Mouse (Mus musculus): ENCODE data around the gene Zkscan1. TPM values are rescaled to one million over a fixed set of nuclear protein-coding genes. Genes with fewer than 3 reads are reported as not detected.
"Not testable (repeated sequence)": the region's sequence is repeated elsewhere in the genome, so short reads cannot be mapped to it uniquely, and the experiment has no call there.

Zkscan1 gene
- total and polyA plus RNA-seq, 3 experiments = 3.7 to 15.3 (median 14.0) TPM

- intact Hi-C loops (cut with DNase I) = no loop called here
- Histone ChIP-seq H3K27ac (no peak overlapping the region), H3K27me3 (ENCODE audit: control insufficient read depth, insufficient read depth, low read length) (no peaks in the 10 kb centered on the region), H3K4me3 (no peak overlapping the region), H3K9ac (ENCODE audit: low read depth, low read length) (no peak overlapping the region), H3K4me1 (ENCODE audit: control insufficient read depth, insufficient read depth, low read length) (no peaks in the 10 kb centered on the region), H3K36me3 (ENCODE audit: control insufficient read depth, insufficient read depth, low read length) (peaks cover 6% of the 10 kb centered on the region), H3K79me2 (replicated peaks; ENCODE audit: control insufficient read depth, insufficient read depth, low read length) (no peaks in the 10 kb centered on the region)
- no peak for DNase-seq
- WGBS = 82% methylated on average over 2 of the region's 2 CpGs
- TF ChIP-seq EP300 (IDR thresholded peaks at IDR 0.05; ENCODE audit: insufficient read depth, low read depth, low read length) (no peak), POLR2A (IDR thresholded peaks at IDR 0.05; ENCODE audit: insufficient read depth, low read depth, low read length) (no peak), CTCF (IDR thresholded peaks at IDR 0.05) (no peak)
Observed at GRCm38 (mm10) chr5:138104976-138105375, 20.1 kb downstream of the Zkscan1 start.

- H3K36me3 ChIP-seq (ENCODE audit: control insufficient read depth, insufficient read depth, low read length) = peaks cover 6% of the 10 kb centered on the region
- no peaks in the 10 kb centered on the region for H3K4me1 ChIP-seq (ENCODE audit: control insufficient read depth, insufficient read depth, low read length)
- no peaks in the 10 kb centered on the region for H3K79me2 ChIP-seq (replicated peaks; ENCODE audit: control insufficient read depth, insufficient read depth, low read length)
- TF ChIP-seq EP300 (IDR thresholded peaks at IDR 0.05; ENCODE audit: insufficient read depth, low read depth, low read length) (no peak), POLR2A (IDR thresholded peaks at IDR 0.05; ENCODE audit: insufficient read depth, low read depth, low read length) (no peak), CTCF (IDR thresholded peaks at IDR 0.05) (no peak)
- H3K9ac ChIP-seq (ENCODE audit: low read depth, low read length) = no peak overlapping the region
- no peak overlapping the region for H3K27ac ChIP-seq
- intact Hi-C loops (cut with DNase I) = no loop called here
- WGBS = 61% methylated on average over 3 of the region's 3 CpGs
- DNase-seq = no peak
- H3K4me3 ChIP-seq = no peak overlapping the region
- H3K27me3 ChIP-seq (ENCODE audit: control insufficient read depth, insufficient read depth, low read length) = no peaks in the 10 kb centered on the region
Observed at GRCm38 (mm10) chr5:138107130-138107529, 22.2 kb downstream of the Zkscan1 start.

- H3K27ac ChIP-seq; H3K4me3 ChIP-seq; DNase-seq; H3K4me1 ChIP-seq (ENCODE audit: control insufficient read depth, insufficient read depth, low read length); intact Hi-C loops (cut with DNase I); H3K9ac ChIP-seq (ENCODE audit: low read depth, low read length); H3K27me3 ChIP-seq (ENCODE audit: control insufficient read depth, insufficient read depth, low read length); H3K79me2 ChIP-seq (replicated peaks; ENCODE audit: control insufficient read depth, insufficient read depth, low read length); H3K36me3 ChIP-seq (ENCODE audit: control insufficient read depth, insufficient read depth, low read length): not testable (repeated sequence)
- WGBS = 59% methylated on average over 4 of the region's 4 CpGs
- TF ChIP-seq CTCF (IDR thresholded peaks at IDR 0.05) = peak; percentile 22; the same call in 1 of the 2 replicates
Observed at GRCm38 (mm10) chr5:138109847-138110396, 25.0 kb downstream of the Zkscan1 start.

- Histone ChIP-seq H3K27ac (peak within 1 kb of the TSS; percentile 89), H3K79me2 (replicated peaks; ENCODE audit: control insufficient read depth, insufficient read depth, low read length) (peaks cover 1% of the 10 kb centered on the region; the same call in 1 of the 2 replicates), H3K9ac (ENCODE audit: low read depth, low read length) (peak within 1 kb of the TSS; percentile 82), H3K4me1 (ENCODE audit: control insufficient read depth, insufficient read depth, low read length) (peaks cover 10% of the 10 kb centered on the region), H3K36me3 (ENCODE audit: control insufficient read depth, insufficient read depth, low read length) (peaks cover 5% of the 10 kb centered on the region), H3K4me3 (peak within 1 kb of the TSS; percentile 50), H3K27me3 (ENCODE audit: control insufficient read depth, insufficient read depth, low read length) (no peaks in the 10 kb centered on the region)
- intact Hi-C loops (cut with DNase I) = loop anchor here (2.0 kb wide), 2 partner anchors 32 to 38 kb away; partner anchors contain the start of genes Zfp113 and Zkscan1
- TF ChIP-seq CTCF (IDR thresholded peaks at IDR 0.05) (peak; percentile 49), POLR2A (IDR thresholded peaks at IDR 0.05; ENCODE audit: insufficient read depth, low read depth, low read length) (peak; percentile 95), EP300 (IDR thresholded peaks at IDR 0.05; ENCODE audit: insufficient read depth, low read depth, low read length) (peak; percentile 86)
- WGBS = 7% methylated on average over 38 of the region's 38 CpGs
- DNase-seq = peak; percentile 93 to 94
Observed at GRCm38 (mm10) chr5:138116255-138117198, 31.6 kb downstream of the Zkscan1 start, which contains the start of gene Zscan21. TSS of gene Zscan21 (plus strand) at chr5:138116903.

- no peak for TF ChIP-seq POLR2A (IDR thresholded peaks at IDR 0.05; ENCODE audit: insufficient read depth, low read depth, low read length)
- TF ChIP-seq EP300 (IDR thresholded peaks at IDR 0.05; ENCODE audit: insufficient read depth, low read depth, low read length) = no peak
- no peak for TF ChIP-seq CTCF (IDR thresholded peaks at IDR 0.05)
- Histone ChIP-seq H3K9ac (ENCODE audit: low read depth, low read length) (peak overlapping the region; percentile 82), H3K4me3 (peak overlapping the region; percentile 50), H3K27me3 (ENCODE audit: control insufficient read depth, insufficient read depth, low read length) (no peaks in the 10 kb centered on the region), H3K36me3 (ENCODE audit: control insufficient read depth, insufficient read depth, low read length) (peaks cover 5% of the 10 kb centered on the region), H3K4me1 (ENCODE audit: control insufficient read depth, insufficient read depth, low read length) (peaks cover 10% of the 10 kb centered on the region), H3K27ac (peak overlapping the region; percentile 89), H3K79me2 (replicated peaks; ENCODE audit: control insufficient read depth, insufficient read depth, low read length) (peaks cover 1% of the 10 kb centered on the region; the same call in 1 of the 2 replicates)
- DNase-seq = no peak
- WGBS = 4% methylated on average over 16 of the region's 16 CpGs
- intact Hi-C loops (cut with DNase I) = loop anchor here (2.0 kb wide), 2 partner anchors 33 to 37 kb away; partner anchors contain the start of genes Zfp113 and Zkscan1
Observed at GRCm38 (mm10) chr5:138117199-138118015, 32.5 kb downstream of the Zkscan1 start.

Data from heart, adult 2 months (tissue).